Mouse (Mus musculus) E14TG2a.4 (cell line): Measurements from ENCODE around the gene Fam171a1.

Source experiments
- CTCF ChIP-seq: conservative IDR thresholded peaks from 2 replicates; pipeline ENCODE4 v1.5.1; 2014; ENCODE audit warnings: low read length
- NANOG ChIP-seq: IDR thresholded peaks from 2 replicates; pipeline ENCODE4 v1.6.1; 2014; ENCODE audit warnings: borderline replicate concordance, low read length, mixed read lengths
- POU5F1 ChIP-seq: IDR thresholded peaks from 2 replicates; pipeline ENCODE4 v1.6.1; 2014; ENCODE audit warnings: low read length, borderline replicate concordance

- TF ChIP-seq CTCF (no peak), NANOG (no peak), POU5F1 (no peak)
These were observed 34.7 kb downstream of the Fam171a1 start for GRCm38 (mm10) chr2:3148731-3149130.
